Mouse (Mus musculus) splenic B cell, adult 2 months (primary cell): Measurements from ENCODE around the gene Tle6.
"Not testable (repeated sequence)": the region's sequence is repeated elsewhere in the genome, so short reads cannot be mapped to it uniquely, and the experiment has no call there.

ENCODE experiments used
- DNase-seq: peaks from one replicate; pipeline ENCODE4 v3.0.0-alpha.2; 2011; ENCODE audit warnings: low read depth, low spot score
- H3K27me3 ChIP-seq: 2 replicates; pipeline ENCODE4 v1.6.1; 2012; ENCODE audit warnings: mild to moderate bottlenecking, low read length, moderate library complexity, mixed read lengths; ENCODE audit not compliant: control insufficient read depth, poor library complexity, insufficient read depth, severe bottlenecking
- H3K36me3 ChIP-seq: 2 replicates; pipeline ENCODE4 v1.6.1; 2012; ENCODE audit warnings: mild to moderate bottlenecking, low read length, moderate library complexity, mixed read lengths; ENCODE audit not compliant: control insufficient read depth, poor library complexity, insufficient read depth, severe bottlenecking

Gene Tle6

DNA sequence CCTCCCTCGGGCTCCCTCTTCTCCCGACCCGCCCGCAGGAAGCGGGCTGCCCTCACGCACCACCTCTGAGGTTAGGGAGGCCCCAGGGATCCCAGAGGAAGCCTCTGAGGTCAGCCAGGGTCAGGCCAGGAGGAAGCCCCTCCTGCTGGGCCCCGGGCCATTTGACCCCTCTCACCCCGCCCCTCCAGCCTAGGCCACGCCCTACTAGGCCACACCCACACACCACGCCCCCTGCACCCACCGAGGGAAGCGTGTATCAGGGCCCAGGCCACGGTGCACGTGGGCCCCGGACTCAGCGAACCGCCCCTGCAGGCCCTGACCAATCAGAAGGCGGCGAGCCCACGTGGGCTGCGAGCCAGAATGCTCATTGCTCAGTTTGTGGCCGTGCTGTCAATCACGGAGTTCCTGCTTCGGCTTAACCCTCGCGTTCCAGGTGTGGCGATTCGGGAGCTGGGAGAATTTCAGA is at the start of gene Tle6:
Gene Tle6, minus strand, starts transcription at position 336 of the 466 bp plus-strand sequence.
- DNase-seq = peak; percentile 95
- Histone ChIP-seq H3K27me3 (no peaks in the 10 kb centered on the region), H3K36me3 (no peaks in the 10 kb centered on the region)

DNA sequence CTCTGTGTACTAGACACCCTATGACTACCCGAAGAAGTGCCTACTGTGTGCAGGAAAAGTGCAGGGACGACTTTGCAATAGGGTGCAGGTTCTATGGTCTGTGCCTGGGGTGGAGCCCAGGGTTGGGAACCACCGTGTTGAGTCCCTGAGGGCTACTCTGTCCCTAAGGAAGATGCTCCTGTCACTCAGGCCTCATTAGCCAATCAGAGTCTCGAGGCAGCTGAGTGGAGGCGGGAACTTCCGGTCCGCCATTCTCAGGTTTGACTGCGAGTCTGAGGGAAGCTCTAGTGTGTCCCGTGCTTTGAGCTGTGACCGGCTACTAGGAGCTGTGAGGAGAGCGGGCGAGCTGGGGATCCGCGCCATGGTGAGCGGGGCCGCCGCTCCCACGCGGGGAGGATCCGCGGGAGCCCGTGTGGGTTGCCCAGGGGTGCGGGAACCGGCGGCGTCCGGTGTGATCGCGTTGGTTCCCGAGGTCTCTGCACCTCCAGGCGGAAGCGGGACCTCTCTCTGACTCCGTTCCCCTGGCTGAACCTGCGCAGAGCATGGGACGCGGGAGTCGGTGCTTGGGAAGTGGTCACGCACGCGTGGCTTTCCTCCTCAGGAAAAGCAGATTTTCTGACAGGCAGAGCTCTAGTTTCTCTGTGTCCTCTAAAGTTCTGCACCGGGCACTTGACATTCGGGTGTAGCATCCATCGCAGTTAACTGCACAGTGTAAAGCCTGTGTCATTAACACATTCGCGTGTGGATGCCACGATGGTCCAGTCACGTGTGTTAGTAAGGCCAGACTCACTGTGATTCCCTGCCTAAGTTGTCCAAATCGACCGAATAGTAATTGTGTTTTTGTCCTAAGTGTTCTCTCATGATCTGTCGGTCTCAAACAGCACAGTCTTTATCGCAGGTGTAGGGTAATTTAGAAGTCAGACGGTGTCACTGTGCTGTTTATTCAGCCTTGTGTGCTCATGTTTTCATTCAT is 48.2 kb upstream of the Tle6 start, which contains the start of gene Gm10778:
Gene Gm10778, plus strand, starts transcription at position 257 of the 973 bp plus-strand sequence.
- not testable (repeated sequence) for H3K27me3 ChIP-seq, H3K36me3 ChIP-seq
- peak; percentile 94 for DNase-seq

DNA sequence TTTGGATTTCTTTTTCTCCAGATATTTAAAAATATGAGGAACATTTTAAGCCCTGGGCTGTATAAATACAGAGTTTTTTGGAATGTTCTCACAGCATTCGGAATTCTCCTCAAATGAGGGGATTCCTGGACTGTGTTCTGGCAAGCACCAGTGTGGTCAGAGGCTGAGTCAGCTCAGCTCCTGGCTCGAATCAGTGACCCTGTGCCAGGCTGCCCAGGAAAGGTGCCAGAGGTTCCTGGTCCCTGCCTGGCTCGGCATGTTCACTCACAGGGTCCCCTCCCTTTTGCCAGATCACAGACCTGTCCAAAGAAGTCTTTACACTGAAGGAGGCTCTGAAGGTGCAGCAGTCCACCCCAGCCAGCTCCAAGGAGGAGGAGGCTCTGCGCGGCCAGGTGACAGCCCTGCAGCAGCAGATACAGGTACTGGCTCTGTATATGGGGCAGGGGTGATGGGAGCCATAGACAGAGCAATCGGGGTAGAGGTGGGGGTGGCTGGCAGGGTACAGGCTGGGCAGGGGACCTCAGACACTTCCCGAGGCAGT is 45.2 kb upstream of the Tle6 start:
- no peak for DNase-seq
- H3K36me3 ChIP-seq = no peaks in the 10 kb centered on the region
- no peaks in the 10 kb centered on the region for H3K27me3 ChIP-seq

DNA sequence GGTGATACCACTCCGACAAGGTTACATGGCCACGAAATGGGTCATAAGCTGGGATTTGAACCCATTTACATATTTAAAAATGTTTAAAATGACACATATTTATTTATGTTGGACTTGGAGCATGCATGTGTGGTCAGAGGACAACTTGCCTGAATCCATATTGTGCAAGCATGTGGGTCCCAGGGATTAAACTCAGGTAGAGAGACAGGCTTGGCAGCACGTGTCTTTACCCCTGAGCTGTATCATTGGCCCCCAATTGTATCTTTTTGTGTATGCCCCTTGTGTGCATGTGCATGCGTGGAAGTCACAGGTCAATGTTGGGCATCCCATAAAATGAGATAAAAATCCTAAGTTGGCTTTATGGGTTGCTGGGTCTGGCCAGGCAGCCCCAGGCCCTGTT is 44.5 kb upstream of the Tle6 start:
- no peak for DNase-seq
- Histone ChIP-seq H3K36me3 (no peaks in the 10 kb centered on the region), H3K27me3 (no peaks in the 10 kb centered on the region)

DNA sequence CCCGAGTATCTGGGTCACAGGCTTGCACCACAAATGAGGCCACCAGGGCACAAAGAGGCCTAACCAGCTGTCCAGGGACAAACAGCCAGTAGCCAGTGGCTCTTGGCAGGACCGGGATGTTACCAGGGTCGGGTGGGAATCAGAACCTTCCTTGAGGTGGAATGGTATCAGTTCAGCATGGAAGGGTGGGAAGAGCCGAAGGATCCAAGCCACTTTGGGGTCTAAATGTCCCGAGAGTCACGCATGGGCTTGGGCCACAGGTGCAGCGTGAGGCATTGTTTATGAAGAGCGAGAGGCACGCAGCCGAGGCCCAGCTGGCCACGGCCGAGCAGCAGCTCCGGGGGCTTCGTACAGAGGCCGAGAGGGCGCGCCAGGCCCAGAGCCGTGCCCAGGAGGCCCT is 43.8 kb upstream of the Tle6 start:
- Histone ChIP-seq H3K36me3 (no peaks in the 10 kb centered on the region), H3K27me3 (no peaks in the 10 kb centered on the region)
- DNase-seq = no peak

DNA sequence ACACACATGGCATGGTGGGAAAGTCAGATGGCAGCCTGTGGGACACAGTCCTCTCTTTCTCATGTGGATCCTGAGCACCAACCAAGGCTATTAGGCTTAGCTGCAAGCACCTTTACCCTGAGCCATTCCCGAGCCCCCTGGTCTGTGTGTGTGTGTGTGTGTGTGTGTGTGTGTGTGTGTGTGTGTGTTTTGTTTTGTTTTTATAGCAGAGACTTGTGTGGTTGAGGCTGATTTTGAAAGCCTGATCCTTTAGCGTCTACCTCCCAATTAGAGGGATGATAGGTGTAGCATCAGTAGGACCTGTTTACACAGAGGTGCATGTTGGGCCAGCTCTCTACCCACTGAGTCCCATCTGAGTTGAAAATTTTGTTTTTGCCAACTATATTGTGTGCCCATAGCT is 43.3 kb upstream of the Tle6 start:
- Histone ChIP-seq H3K27me3 (no peaks in the 10 kb centered on the region), H3K36me3 (no peaks in the 10 kb centered on the region)
- DNase-seq = no peak

DNA sequence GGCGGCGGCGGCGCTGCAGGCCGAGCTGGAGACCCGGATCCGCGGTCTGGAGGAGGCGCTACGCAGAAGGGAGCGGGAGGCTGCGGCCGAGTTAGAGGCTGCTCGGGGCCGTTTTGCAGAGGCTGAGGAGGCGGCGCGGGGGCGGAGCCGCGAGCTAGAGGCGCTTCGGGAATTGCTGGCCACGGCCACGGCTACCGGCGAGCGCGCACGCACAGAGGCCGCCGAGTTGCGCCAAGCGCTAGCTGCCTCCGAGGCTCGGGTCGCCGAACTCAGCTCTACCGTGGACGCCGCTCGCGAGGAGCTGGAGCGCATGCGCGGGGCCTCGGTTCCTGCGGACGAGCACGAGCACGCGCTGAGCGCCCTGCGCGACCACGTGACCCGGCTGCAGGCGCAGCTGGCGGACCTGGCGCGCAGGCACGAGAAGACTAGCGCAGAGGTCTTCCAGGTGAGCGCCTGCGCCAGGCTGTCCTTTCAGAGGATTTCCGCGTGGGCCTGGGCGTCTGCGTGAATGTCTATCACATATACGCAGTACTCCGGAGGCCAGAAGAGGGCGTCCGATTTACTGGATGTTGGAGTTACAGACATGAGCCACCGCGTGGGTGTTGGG is 42.7 kb upstream of the Tle6 start:
- no peaks in the 10 kb centered on the region for H3K36me3 ChIP-seq
- peak; percentile 97 for DNase-seq

DNA sequence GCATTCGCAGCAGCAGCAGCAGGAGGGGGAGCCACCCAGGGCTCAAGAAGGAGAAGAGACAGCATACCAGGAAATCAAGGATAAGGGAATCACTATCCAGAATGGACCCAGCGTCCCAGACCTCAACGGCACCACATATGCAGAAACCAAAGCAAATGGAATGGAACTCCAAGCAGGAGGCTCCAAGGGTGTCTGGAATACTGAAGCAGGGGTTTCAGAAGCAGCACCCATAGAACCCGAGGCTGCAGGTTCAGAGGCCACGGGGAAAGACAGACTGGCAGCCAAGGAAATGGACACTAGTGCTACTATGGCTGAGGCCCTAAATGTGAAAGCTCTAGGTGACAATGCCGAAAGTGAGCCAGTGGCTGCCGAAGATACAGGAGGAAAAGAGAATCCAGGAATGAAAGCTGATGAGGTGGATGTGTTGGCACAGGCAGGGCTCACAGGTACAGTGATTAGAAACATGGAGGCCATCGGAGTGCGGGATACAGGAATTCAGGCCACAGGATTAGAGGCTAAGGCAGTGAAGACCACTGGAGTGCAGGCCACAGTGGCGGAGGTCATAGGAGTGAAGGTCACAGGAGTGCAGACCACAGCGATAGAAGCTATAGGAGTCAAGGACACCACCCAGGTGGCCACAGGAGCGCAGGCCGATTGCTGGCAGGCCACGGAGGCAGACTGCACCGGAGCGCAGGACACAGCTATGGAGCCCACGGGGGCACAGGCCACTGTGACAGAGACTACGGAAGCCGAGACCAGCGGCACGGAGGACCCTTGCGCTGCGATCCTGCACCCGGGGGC is 42.0 kb upstream of the Tle6 start:
- Histone ChIP-seq H3K36me3 (no peaks in the 10 kb centered on the region), H3K27me3 (no peaks in the 10 kb centered on the region)
- DNase-seq = no peak

More for the DNA sequence above, 42.7 kb upstream of the Tle6 start:
- no peaks in the 10 kb centered on the region for H3K27me3 ChIP-seq

DNA sequence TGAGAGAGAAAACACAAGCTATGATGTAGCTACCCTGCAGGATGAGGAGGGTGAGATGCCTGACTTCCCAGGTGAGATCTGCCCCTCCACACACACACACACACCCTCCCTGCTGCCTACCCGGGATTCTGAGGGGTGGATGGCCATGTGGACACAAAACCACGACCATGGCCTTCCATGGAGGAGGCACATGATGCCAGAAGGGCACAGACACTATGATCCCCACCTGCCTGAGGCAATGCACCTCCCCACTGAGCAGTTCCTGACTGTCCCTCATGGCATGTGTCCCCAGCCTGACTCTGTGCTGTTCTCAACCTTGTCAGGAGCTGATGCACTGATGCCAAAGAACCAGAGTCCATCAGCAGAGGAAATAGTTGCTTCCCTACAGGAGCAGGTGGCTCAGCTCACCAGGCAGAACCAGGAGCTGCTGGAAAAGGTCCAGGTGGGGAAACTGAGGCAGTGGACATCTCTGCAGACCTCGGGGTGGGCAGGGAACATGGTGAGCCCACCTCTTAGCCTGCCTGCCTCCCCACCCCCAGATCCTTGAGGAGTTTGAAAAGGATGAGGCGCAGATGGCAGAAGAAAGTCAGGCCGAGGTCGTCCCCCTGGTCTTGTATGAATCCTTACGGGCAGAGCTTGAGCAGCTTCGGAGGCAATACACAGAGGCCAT is 41.2 kb upstream of the Tle6 start:
- Histone ChIP-seq H3K36me3 (no peaks in the 10 kb centered on the region), H3K27me3 (no peaks in the 10 kb centered on the region)
- no peak for DNase-seq

DNA sequence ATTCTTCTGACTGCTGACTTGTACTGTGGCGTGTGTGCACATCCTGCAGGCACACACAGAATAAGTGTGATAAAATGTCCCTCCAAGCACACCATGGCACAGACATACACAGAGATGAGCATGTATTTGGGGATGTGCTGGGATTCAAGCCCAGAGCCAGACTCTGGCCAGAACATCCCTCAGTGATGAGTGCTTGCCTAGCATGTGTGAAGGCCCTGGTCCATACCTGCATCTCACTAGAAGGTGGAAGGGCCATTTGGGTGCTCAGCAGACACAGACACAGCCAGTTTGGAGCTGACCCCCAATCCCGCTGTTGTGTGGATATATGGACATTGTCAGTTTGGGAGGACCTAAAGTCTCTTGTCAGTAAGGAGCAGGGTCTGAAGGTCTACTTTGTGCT is 40.7 kb upstream of the Tle6 start:
- Histone ChIP-seq H3K27me3 (no peaks in the 10 kb centered on the region), H3K36me3 (no peaks in the 10 kb centered on the region)
- no peak for DNase-seq

DNA sequence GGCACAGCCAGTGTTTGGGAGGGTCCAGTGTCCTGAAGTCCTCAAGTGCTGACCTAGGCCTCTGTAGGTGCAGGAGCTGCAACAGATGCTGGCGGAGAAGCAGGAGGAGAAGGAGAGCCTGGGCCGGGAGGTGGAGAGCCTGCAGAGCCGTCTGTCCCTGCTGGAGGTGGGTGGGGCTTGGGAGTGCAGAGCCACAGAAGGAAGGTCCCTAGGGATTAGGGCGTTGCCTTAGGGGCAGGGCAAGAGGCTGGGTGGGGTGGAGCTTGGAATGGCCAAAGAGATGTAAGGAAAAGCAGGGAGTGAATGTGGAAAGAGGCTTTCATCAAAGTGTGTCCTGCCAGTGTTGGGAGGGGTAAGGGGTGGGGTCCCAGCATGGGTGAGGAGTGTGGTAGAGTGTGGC is 40.0 kb upstream of the Tle6 start:
- H3K27me3 ChIP-seq, H3K36me3 ChIP-seq, DNase-seq: not testable (repeated sequence)

DNA sequence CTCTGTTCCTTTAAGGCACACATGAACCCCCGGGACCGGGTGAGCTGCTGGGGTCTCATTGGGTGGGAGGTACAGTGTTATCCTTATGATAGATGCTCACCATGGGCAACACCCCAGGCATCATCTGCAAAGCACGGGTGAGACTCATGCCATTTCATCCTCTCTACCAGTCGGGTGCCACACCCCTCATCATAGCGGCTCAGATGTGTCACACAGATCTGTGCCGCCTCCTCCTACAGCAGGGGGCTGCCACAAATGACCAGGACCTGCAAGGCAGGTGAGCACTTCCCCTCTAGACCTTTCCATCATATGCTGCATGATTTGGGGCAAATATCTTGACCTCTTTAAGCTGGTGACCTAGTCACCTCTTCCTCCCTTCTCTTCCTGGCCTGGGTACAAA is 37.2 kb upstream of the Tle6 start:
- Histone ChIP-seq H3K27me3 (no peaks in the 10 kb centered on the region), H3K36me3 (no peaks in the 10 kb centered on the region)
- DNase-seq = no peak

DNA sequence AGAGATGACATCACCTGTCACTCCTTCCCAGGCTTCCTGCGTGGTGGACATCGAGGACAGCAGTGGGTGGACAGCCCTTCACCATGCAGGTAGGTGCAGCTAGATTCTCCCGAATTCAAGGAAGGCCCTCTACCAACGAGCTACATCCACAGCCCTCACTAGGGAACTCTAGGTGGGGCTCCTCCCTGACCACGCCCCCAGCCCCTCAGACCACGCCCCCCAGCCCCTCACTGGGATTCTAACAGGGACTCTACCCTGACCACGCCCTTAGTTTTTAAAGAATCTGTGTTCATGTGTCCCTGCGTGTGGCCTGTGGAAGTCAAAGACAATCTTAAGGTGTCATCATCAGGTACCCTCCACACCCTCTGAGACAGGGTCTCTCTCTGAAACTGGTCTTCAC is 35.5 kb upstream of the Tle6 start:
- no peaks in the 10 kb centered on the region for H3K27me3 ChIP-seq
- H3K36me3 ChIP-seq = no peaks in the 10 kb centered on the region
- DNase-seq = no peak
